Mouse (Mus musculus) kidney, postnatal 10 days (tissue): ENCODE measurements at regions not wholly inside any gene's neighbourhood (a gene's known extent, or its start where the extent isn't known, plus 50 kb on each side); places are given as distances from the start of the nearest gene placed in this dataset.

Experiments
- DNase-seq: peaks from one replicate; pipeline ENCODE4 v3.0.0; 2021; ENCODE audit warnings: mixed read lengths

- no peak for DNase-seq
These were observed 175.7 kb downstream of the Hdgfl1 start for GRCm38 (mm10) chr13:26594313-26594712.

GRCm38 (mm10) chr13:26593750-26594149, 176.2 kb downstream of the Hdgfl1 start:
- DNase-seq, result no peak

GRCm38 (mm10) chr13:26575890-26576543, 193.9 kb downstream of the Hdgfl1 start:
- DNase-seq, result no peak

GRCm38 (mm10) chr13:26569422-26569821, 200.5 kb downstream of the Hdgfl1 start:
- no peak for DNase-seq

GRCm38 (mm10) chr13:26564941-26565862, 204.8 kb downstream of the Hdgfl1 start:
- no peak for DNase-seq

- DNase-seq, result peak; percentile 53
These were observed 211.6 kb downstream of the Hdgfl1 start for GRCm38 (mm10) chr13:26558366-26558765.

GRCm38 (mm10) chr13:26554266-26554665, 215.7 kb downstream of the Hdgfl1 start:
- DNase-seq, result peak; percentile 7

GRCm38 (mm10) chr13:26552122-26552521, 217.8 kb downstream of the Hdgfl1 start:
- DNase-seq, result no peak

- DNase-seq, result no peak
These were observed 231.0 kb downstream of the Hdgfl1 start for GRCm38 (mm10) chr13:26538928-26539327.

- no peak for DNase-seq
These were observed 233.4 kb downstream of the Hdgfl1 start for GRCm38 (mm10) chr13:26536575-26536974.

GRCm38 (mm10) chr13:26532761-26533160, 237.2 kb downstream of the Hdgfl1 start:
- DNase-seq, result no peak

GRCm38 (mm10) chr13:26519054-26519453, 250.9 kb downstream of the Hdgfl1 start:
- DNase-seq, result no peak

- DNase-seq, result no peak
These were observed 251.5 kb downstream of the Hdgfl1 start for GRCm38 (mm10) chr13:26518425-26518824.

- no peak for DNase-seq
These were observed 252.3 kb downstream of the Hdgfl1 start for GRCm38 (mm10) chr13:26517646-26518045.

- DNase-seq, result peak; percentile 12
These were observed 259.5 kb downstream of the Hdgfl1 start for GRCm38 (mm10) chr13:26510448-26510847.

GRCm38 (mm10) chr13:26509841-26510240, 260.1 kb downstream of the Hdgfl1 start:
- no peak for DNase-seq

GRCm38 (mm10) chr13:26503744-26504143, 266.2 kb downstream of the Hdgfl1 start:
- no peak for DNase-seq

- no peak for DNase-seq
These were observed 272.9 kb downstream of the Hdgfl1 start for GRCm38 (mm10) chr13:26497086-26497485.

GRCm38 (mm10) chr13:26495871-26496270, 274.1 kb downstream of the Hdgfl1 start:
- DNase-seq, result no peak

- DNase-seq, result no peak
These were observed 300.6 kb downstream of the Hdgfl1 start for GRCm38 (mm10) chr13:26469343-26469742.

GRCm38 (mm10) chr13:26467526-26467925, 302.4 kb downstream of the Hdgfl1 start:
- no peak for DNase-seq

- DNase-seq, result no peak
These were observed 305.4 kb downstream of the Hdgfl1 start for GRCm38 (mm10) chr13:26464523-26464922.

GRCm38 (mm10) chr13:26464096-26464495, 305.9 kb downstream of the Hdgfl1 start:
- DNase-seq, result no peak
